Mouse (Mus musculus) left cerebral cortex, adult 2 months (tissue): ENCODE data around the gene Cyp26c1. TPM values are rescaled to one million over a fixed set of nuclear protein-coding genes. Genes with fewer than 3 reads are reported as not detected.
A peak's percentile ranks its signal among the peaks of the same experiment; 100 is the strongest.

Experiments used
- DNase-seq, 2 experiments: peaks; one replicate each; pipeline ENCODE4 v3.0.0; 2021 to 2022; ENCODE audit warnings: low spot score in 2 of 2, mixed read lengths in 1 of 2; ENCODE audit errors: extremely low spot score in 1 of 2
- H3K27ac ChIP-seq: fragments of 200-600 bp; 2 replicates; pipeline ENCODE4 v1.8.1; 2022
- H3K4me3 ChIP-seq: fragments of 200-600 bp; 2 replicates; pipeline ENCODE4 v1.8.1; 2022
- CTCF ChIP-seq: fragments of 200-600 bp; IDR thresholded peaks from 2 replicates; pipeline ENCODE4 v1.8.1; 2022; ENCODE audit warnings: antibody characterized with exemption, mild to moderate bottlenecking, moderate library complexity
- intact Hi-C: fragments of 180-260 bp; cut with DNase I; formaldehyde crosslinking; loops from one replicate; pipeline ENCODE4 v1.15.1; 2025
- long read RNA-seq, 2 experiments: library from polyadenylated mRNA; stranded (forward); transcript quantifications; one replicate each; pipeline ENCODE4 v2.0.0; 2021; ENCODE audit warnings: borderline mapping rate in 2 of 2
- total RNA-seq, 2 experiments: library from RNA; stranded (reverse); gene quantifications; 2 replicates each; pipeline ENCODE4 v1.2.3; 2021

Cyp26c1 gene
- total RNA-seq: under 1 TPM in 1 of 2 experiments, not detected in 1; 0.38 TPM
- long read RNA-seq, experiment 1: 0 reads
- long read RNA-seq, experiment 2: 0 reads

- intact Hi-C loops: no loop called here
- Histone ChIP-seq H3K4me3 (no peak within 1 kb of the TSS), H3K27ac (no peak within 1 kb of the TSS)
- DNase-seq: no peak
- no peak for TF ChIP-seq CTCF
Observed at GRCm38 (mm10) chr19:37685281-37685680, at the start of gene Cyp26c1. Gene Cyp26c1, plus strand, starts transcription at chr19:37685581.

DNA sequence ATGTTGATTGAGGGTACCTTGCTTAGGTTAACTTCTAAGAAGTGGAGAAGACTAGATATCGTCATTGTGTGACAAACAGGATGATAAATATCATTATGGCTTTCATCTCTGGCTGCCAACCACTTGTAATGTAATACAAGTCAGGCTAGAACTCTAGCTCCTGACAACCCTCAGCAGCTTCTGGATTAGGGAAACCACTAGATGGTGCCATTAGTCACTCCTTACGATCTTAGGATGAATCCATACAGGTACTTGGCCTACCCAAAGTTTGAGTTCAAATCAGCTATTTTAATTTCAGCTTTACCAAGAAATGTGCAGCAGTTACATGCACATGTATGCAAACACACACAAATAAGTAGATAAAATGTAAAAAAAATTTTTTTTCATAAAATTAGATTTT, 37.4 kb upstream of the Cyp26c1 start:
- intact Hi-C loops: no loop called here
- no peak overlapping the region for H3K4me3 ChIP-seq
- DNase-seq: no peak
- TF ChIP-seq CTCF: peak; percentile 46
- H3K27ac ChIP-seq: no peak overlapping the region

DNA sequence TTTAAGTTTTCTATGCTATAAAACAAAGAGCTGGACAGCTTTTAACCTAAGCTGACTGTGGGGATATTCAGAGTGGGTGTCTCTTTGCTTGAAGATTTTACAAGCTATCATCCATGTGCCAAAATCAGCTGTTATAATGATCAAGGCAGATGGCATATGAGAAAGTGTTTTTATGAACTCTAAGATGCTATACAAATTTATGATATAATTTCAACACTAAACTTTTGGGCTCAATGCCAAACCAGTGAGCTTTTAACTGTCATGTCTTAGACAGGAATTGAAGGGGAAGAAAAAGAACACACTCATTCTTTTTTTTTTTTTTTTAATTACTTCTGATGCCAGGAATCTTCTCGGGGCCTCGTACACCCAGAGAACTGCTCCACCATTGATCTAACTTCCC, 34.9 kb upstream of the Cyp26c1 start:
- Histone ChIP-seq H3K27ac (no peak overlapping the region), H3K4me3 (no peak overlapping the region)
- no peak for TF ChIP-seq CTCF
- no peak for DNase-seq
- intact Hi-C loops: no loop called here

DNA sequence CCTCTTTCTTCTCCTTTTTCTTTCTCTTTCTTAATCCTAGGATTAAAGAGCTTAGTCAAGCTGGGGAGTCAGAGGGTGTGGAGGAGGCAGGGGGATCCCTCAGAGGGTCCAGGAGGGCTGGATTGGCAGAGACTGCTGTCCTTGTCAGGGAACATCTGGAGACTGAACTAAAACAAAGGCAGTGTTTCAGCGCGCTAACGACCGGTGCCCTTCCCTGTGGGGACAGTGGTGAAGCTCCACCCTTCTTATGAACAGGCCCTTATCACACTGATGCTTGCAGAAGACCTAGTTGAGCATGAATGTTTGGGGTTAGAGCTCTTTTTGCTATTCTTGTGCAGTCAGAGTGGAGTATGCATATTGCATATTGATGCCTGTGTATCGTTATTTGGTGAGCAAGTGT, 31.4 kb upstream of the Cyp26c1 start:
- Histone ChIP-seq H3K4me3 (no peak overlapping the region), H3K27ac (no peak overlapping the region)
- intact Hi-C loops: no loop called here
- DNase-seq: no peak
- TF ChIP-seq CTCF: no peak

- DNase-seq: no peak
- H3K4me3 ChIP-seq: no peak overlapping the region
- H3K27ac ChIP-seq: no peak overlapping the region
- intact Hi-C loops: loop anchor here (5.0 kb wide), 1 partner anchor 231 kb away; no protein-coding TSS in a partner anchor
- no peak for TF ChIP-seq CTCF
Observed at GRCm38 (mm10) chr19:37656441-37656840, 28.9 kb upstream of the Cyp26c1 start.

DNA sequence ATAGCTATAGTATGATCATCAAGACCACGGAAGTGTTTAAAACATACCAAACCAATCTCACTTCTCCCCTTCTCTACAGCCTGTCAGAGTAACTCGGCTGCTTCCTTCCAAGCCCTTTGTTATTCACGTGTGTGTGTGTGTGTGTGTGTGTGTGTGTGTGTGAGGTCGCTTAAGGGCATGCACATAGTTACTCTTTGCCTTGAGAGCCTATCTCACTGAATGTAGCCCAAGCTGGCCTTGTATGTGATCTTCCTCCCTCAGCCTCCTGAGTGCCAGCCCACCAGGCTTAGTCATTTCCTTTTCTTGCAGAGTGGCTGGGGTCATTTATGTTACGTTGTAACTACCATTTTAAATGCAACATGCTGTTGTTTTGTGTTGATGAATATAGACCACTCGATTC, 20.1 kb upstream of the Cyp26c1 start:
- H3K4me3 ChIP-seq: no peak overlapping the region
- intact Hi-C loops: no loop called here
- no peak for DNase-seq
- no peak for TF ChIP-seq CTCF
- H3K27ac ChIP-seq: no peak overlapping the region

- TF ChIP-seq CTCF: no peak
- Histone ChIP-seq H3K4me3 (no peak overlapping the region), H3K27ac (no peak overlapping the region)
- DNase-seq: no peak
- intact Hi-C loops: no loop called here
Observed at GRCm38 (mm10) chr19:37667855-37668594, 17.4 kb upstream of the Cyp26c1 start.

DNA sequence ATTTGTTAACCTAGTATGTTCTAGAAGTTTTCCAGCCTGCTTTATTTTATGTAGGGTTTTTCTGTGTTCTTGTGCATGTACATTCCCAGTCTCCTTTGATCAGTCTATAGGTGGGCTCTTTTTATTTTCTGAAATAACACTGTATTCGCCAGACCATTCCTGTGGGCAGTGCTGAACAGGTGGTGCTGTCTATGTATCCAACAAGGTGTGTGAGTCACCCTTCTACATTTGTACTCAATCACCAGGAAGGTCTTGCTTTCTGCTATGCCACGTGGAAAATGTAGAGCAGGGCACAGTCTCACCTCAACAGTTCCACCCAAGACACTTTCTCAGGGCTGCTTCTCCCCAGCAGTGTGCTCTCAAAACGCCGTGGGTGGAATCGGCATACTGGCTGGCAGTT, 16.7 kb upstream of the Cyp26c1 start:
- intact Hi-C loops: no loop called here
- no peak for DNase-seq
- TF ChIP-seq CTCF: no peak
- H3K4me3 ChIP-seq: no peak overlapping the region
- no peak overlapping the region for H3K27ac ChIP-seq

- intact Hi-C loops: no loop called here
- Histone ChIP-seq H3K4me3 (no peak overlapping the region), H3K27ac (no peak overlapping the region)
- TF ChIP-seq CTCF: no peak
- DNase-seq: no peak
Observed at GRCm38 (mm10) chr19:37669486-37669885, 15.9 kb upstream of the Cyp26c1 start.

DNA sequence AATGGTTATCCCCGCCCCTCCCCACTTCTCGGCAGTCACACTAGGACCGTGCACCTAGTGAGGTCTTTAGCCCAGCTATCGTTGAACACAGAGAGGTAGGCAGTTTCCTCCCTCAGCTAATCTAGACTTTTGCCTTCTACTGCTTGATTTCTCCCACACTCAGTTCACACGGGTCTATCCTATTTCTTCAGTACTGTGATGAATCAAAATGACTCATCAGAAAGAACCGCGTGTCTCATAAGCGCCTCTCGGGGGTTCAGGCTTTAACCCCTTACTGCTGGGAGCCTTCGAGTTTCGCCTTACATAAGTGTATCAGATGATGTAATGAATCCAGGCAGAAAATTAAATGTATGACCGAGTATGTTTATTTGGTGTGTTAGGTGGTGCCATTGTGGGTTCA, 12.0 kb upstream of the Cyp26c1 start:
- intact Hi-C loops: no loop called here
- Histone ChIP-seq H3K4me3 (no peak overlapping the region), H3K27ac (no peak overlapping the region)
- TF ChIP-seq CTCF: no peak
- DNase-seq: no peak

DNA sequence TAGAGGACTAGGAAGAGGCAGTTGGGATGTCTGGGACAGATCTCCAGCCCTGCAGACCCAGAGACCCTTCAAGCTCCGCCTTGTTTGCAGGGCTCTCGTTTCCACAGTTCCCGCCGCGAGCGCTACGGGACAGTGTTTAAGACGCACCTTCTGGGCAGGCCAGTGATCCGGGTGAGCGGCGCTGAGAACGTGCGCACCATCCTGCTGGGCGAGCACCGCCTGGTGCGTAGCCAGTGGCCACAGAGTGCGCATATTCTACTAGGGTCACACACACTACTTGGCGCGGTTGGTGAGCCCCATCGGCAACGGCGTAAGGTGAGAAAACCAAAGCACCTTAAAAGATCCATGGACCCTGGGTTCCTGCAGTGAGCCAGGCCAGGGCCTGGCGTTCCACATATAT, 966 bp downstream of the Cyp26c1 start:
- no peak for DNase-seq
- Histone ChIP-seq H3K27ac (no peak overlapping the region), H3K4me3 (no peak overlapping the region)
- no peak for TF ChIP-seq CTCF
- intact Hi-C loops: no loop called here

DNA sequence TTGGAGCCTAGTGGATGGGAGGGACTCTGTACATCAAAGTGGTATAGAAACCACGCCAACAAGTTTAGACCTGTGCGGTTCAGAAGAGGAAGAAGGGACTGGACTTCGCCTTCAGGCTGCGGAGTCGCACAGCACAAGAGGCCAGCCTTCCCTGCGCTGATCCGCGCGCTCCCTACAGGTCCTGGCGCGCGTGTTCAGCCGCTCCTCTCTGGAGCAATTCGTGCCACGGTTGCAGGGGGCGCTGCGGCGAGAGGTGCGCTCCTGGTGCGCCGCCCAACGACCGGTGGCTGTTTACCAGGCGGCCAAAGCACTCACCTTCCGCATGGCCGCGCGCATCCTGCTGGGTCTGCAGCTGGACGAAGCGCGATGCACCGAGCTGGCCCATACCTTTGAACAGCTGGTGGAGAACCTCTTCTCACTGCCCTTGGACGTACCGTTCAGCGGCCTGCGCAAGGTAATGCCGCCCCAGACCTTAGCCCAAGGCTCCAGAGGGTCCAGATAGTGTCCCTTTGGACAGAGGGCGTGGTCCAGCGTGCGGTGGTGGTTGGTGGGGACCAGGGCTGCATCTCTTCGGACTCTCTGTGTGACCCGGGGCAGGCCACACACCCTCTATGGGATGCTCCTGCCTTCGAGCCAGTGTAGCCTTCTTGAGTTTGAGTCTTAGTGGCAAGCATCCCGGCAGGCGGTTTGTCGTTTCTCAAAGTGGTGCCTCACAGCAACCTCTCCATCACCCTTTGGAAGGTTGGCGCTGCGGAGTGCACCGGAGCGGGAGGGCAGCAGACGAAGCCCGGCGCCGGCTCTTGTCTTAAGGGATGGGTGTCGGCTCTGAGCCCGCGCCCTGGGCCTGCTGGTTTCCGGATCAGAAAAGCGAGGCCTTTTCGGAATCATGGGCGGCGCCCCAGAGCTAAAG, 1.8 kb downstream of the Cyp26c1 start:
- Histone ChIP-seq H3K27ac (no peak overlapping the region), H3K4me3 (no peak overlapping the region)
- DNase-seq: no peak
- no peak; the same call in 1 of the 2 replicates for TF ChIP-seq CTCF
- intact Hi-C loops: no loop called here

- intact Hi-C loops: no loop called here
- TF ChIP-seq CTCF: no peak
- DNase-seq: no peak
Observed at GRCm38 (mm10) chr19:37689478-37689877, 4.1 kb downstream of the Cyp26c1 start.

More at GRCm38 (mm10) chr19:37689478-37689877, 4.1 kb downstream of the Cyp26c1 start:
- Histone ChIP-seq H3K27ac (no peak overlapping the region), H3K4me3 (no peak overlapping the region)
